Mouse (Mus musculus) embryonic stem cell, embryonic (primary cell): ENCODE results near the gene Tmem132c.

Experiments used
- CTCF ChIA-PET, 4 experiments: fragments of 300-600 bp in 2 of 4; fragments of 350-600 bp in 2 of 4; sonication (Branson Sonifier 250); formaldehyde crosslinking; loops; one replicate each; lab custom pipeline; 2022; ENCODE audit warnings: inconsistent platforms in 2 of 4; lab: Charles Lee
- POLR2A ChIA-PET, 4 experiments: fragments of 300-600 bp in 2 of 4; fragments of 350-600 bp in 2 of 4; sonication (Branson Sonifier 250); formaldehyde crosslinking; loops; one replicate each; lab custom pipeline; 2022; ENCODE audit warnings: antibody characterized with exemption in 4 of 4, inconsistent platforms in 1 of 4; lab: Charles Lee

Tmem132c gene

GRCm38 (mm10) chr5:127423936-127424335 lies 182.3 kb downstream of the Tmem132c start:
- CTCF ChIA-PET = interaction anchor here in 2 of 4 experiments (0.6 to 1.5 kb wide), 2 partner anchors 14 to 188 kb away, joined by 4 to 5 read pairs; no protein-coding TSS in a partner anchor

GRCm38 (mm10) chr5:127429124-127429523 lies 187.5 kb downstream of the Tmem132c start:
- POLR2A ChIA-PET = no interaction called here
- CTCF ChIA-PET = interaction anchor here in 1 of 4 experiments (0.9 kb wide), 1 partner anchor 9 kb away, joined by 3 read pairs; no protein-coding TSS in a partner anchor

More at GRCm38 (mm10) chr5:127423936-127424335, 182.3 kb downstream of the Tmem132c start:
- POLR2A ChIA-PET = no interaction called here

GRCm38 (mm10) chr5:127431561-127431960 lies 190.0 kb downstream of the Tmem132c start:
- POLR2A ChIA-PET = no interaction called here
- CTCF ChIA-PET = no interaction called here

- ChIA-PET CTCF (interaction anchor here in 1 of 4 experiments (1.1 kb wide), 1 partner anchor 76 kb away, joined by 5 read pairs; no protein-coding TSS in a partner anchor), POLR2A (no interaction called here)
Measured at GRCm38 (mm10) chr5:127436836-127437235, 195.2 kb downstream of the Tmem132c start.

- ChIA-PET CTCF (interaction anchor here (0.6 to 2.0 kb wide), 28 partner anchors 9 to 722 kb away, joined by 3 to 7 read pairs (median 4); no protein-coding TSS in a partner anchor), POLR2A (no interaction called here)
Measured at GRCm38 (mm10) chr5:127438639-127439038, 197.0 kb downstream of the Tmem132c start.

GRCm38 (mm10) chr5:127441963-127442362 lies 200.4 kb downstream of the Tmem132c start:
- CTCF ChIA-PET = interaction anchor here in 1 of 4 experiments (1.0 kb wide), 1 partner anchor 12 kb away, joined by 3 read pairs; no protein-coding TSS in a partner anchor
- POLR2A ChIA-PET = no interaction called here

- ChIA-PET CTCF (interaction anchor here (0.5 to 2.7 kb wide), 43 partner anchors 8 to 1467 kb away, joined by 3 to 20 read pairs (median 4); no protein-coding TSS in a partner anchor), POLR2A (interaction anchor here in 1 of 4 experiments (0.6 to 1.3 kb wide), 4 partner anchors 9 to 117 kb away, joined by 3 to 5 read pairs (median 4); no protein-coding TSS in a partner anchor)
Measured at GRCm38 (mm10) chr5:127453580-127453979, 212.0 kb downstream of the Tmem132c start.

GRCm38 (mm10) chr5:127454068-127454467 lies 212.5 kb downstream of the Tmem132c start:
- ChIA-PET CTCF (interaction anchor here (0.5 to 2.7 kb wide), 50 partner anchors 9 to 1467 kb away, joined by 3 to 20 read pairs (median 4); no protein-coding TSS in a partner anchor), POLR2A (interaction anchor here in 1 of 4 experiments (0.6 to 1.3 kb wide), 4 partner anchors 10 to 118 kb away, joined by 3 to 5 read pairs (median 4); no protein-coding TSS in a partner anchor)

GRCm38 (mm10) chr5:127456076-127456475 lies 214.5 kb downstream of the Tmem132c start:
- CTCF ChIA-PET = interaction anchor here in 3 of 4 experiments (0.6 to 1.9 kb wide), 7 partner anchors 17 to 188 kb away, joined by 3 to 7 read pairs (median 4); no protein-coding TSS in a partner anchor
- POLR2A ChIA-PET = interaction anchor here in 1 of 4 experiments (0.9 kb wide), 1 partner anchor 25 kb away, joined by 3 read pairs; no protein-coding TSS in a partner anchor

- CTCF ChIA-PET = interaction anchor here (0.5 to 1.9 kb wide), 5 partner anchors 14 to 1919 kb away, joined by 3 to 5 read pairs (median 4); no protein-coding TSS in a partner anchor
Measured at GRCm38 (mm10) chr5:127468151-127468550, 226.5 kb downstream of the Tmem132c start.

GRCm38 (mm10) chr5:127470351-127470750 lies 228.7 kb downstream of the Tmem132c start:
- ChIA-PET POLR2A (no interaction called here), CTCF (interaction anchor here in 2 of 4 experiments (1.0 to 1.4 kb wide), 2 partner anchors 11 to 32 kb away, joined by 3 to 4 read pairs; no protein-coding TSS in a partner anchor)

More at GRCm38 (mm10) chr5:127468151-127468550, 226.5 kb downstream of the Tmem132c start:
- POLR2A ChIA-PET = interaction anchor here in 1 of 4 experiments (0.8 kb wide), 1 partner anchor 10 kb away, joined by 3 read pairs; no protein-coding TSS in a partner anchor

GRCm38 (mm10) chr5:127471902-127472301 lies 230.3 kb downstream of the Tmem132c start:
- ChIA-PET CTCF (interaction anchor here in 3 of 4 experiments (0.5 to 1.4 kb wide), 8 partner anchors 9 to 74 kb away, joined by 3 to 7 read pairs (median 4); no protein-coding TSS in a partner anchor), POLR2A (interaction anchor here in 2 of 4 experiments (0.6 to 1.2 kb wide), 3 partner anchors 38 to 312 kb away, joined by 3 to 6 read pairs (median 3); no protein-coding TSS in a partner anchor)

GRCm38 (mm10) chr5:127473706-127474105 lies 232.1 kb downstream of the Tmem132c start:
- CTCF ChIA-PET = no interaction called here

GRCm38 (mm10) chr5:127474856-127475255 lies 233.2 kb downstream of the Tmem132c start:
- ChIA-PET POLR2A (no interaction called here), CTCF (interaction anchor here in 1 of 4 experiments (0.6 kb wide), 1 partner anchor 231 kb away, joined by 3 read pairs; no protein-coding TSS in a partner anchor)

More at GRCm38 (mm10) chr5:127473706-127474105, 232.1 kb downstream of the Tmem132c start:
- POLR2A ChIA-PET = interaction anchor here in 1 of 4 experiments (0.6 kb wide), 1 partner anchor 112 kb away, joined by 3 read pairs; no protein-coding TSS in a partner anchor

GRCm38 (mm10) chr5:127477790-127478189 lies 236.2 kb downstream of the Tmem132c start:
- ChIA-PET CTCF (interaction anchor here in 2 of 4 experiments (0.5 to 1.9 kb wide), 5 partner anchors 22 to 1498 kb away, joined by 3 to 12 read pairs (median 5); no protein-coding TSS in a partner anchor), POLR2A (interaction anchor here in 2 of 4 experiments (0.6 to 0.7 kb wide), 3 partner anchors 21 to 441 kb away, joined by 3 to 4 read pairs (median 4); no protein-coding TSS in a partner anchor)

GRCm38 (mm10) chr5:127478322-127478721 lies 236.7 kb downstream of the Tmem132c start:
- CTCF ChIA-PET = interaction anchor here in 2 of 4 experiments (0.5 to 1.9 kb wide), 10 partner anchors 20 to 1498 kb away, joined by 3 to 12 read pairs (median 5); no protein-coding TSS in a partner anchor
- POLR2A ChIA-PET = interaction anchor here in 2 of 4 experiments (0.6 to 0.8 kb wide), 5 partner anchors 20 to 988 kb away, joined by 3 to 4 read pairs (median 4); no protein-coding TSS in a partner anchor

- ChIA-PET POLR2A (interaction anchor here in 1 of 4 experiments (0.9 to 1.1 kb wide), 3 partner anchors 25 to 142 kb away, joined by 3 to 5 read pairs (median 3); no protein-coding TSS in a partner anchor), CTCF (interaction anchor here (0.9 to 2.6 kb wide), 8 partner anchors 8 to 128 kb away, joined by 3 to 20 read pairs (median 4); no protein-coding TSS in a partner anchor)
Measured at GRCm38 (mm10) chr5:127480931-127481330, 239.3 kb downstream of the Tmem132c start.

- ChIA-PET POLR2A (interaction anchor here in 1 of 4 experiments (0.9 to 1.1 kb wide), 3 partner anchors 26 to 142 kb away, joined by 3 to 5 read pairs (median 3); no protein-coding TSS in a partner anchor), CTCF (interaction anchor here (0.6 to 2.6 kb wide), 14 partner anchors 10 to 902 kb away, joined by 3 to 20 read pairs (median 4); no protein-coding TSS in a partner anchor)
Measured at GRCm38 (mm10) chr5:127481416-127481815, 239.8 kb downstream of the Tmem132c start.
